10 mouse cellular contexts compared by ENCODE assay signal in genomic region chr5:129049372-129049771, GRCm38 (mm10). TPM values are rescaled to one million over a fixed set of nuclear protein-coding genes. Genes with fewer than 3 reads are reported as not detected.
A peak's percentile ranks its signal among the peaks of the same experiment; 100 is the strongest.
DNase-seq lines count a peak whose midpoint lies in the region; ATAC-seq lines count a peak whose summit lies in the region.
"Had no signal": no experiment of that assay in that cellular context is flagged by ENCODE, and none has a peak within 500 bp of the region (broad histone marks: within the 10 kb centered on the region; RNA-seq: fewer than 3 reads in every experiment).

No protein-coding gene starts in this region.

- ATAC-seq in midbrain, embryonic 15.5 days (replicated peaks) = no peak
- no peak for ATAC-seq in CD4-positive, CD25-positive, alpha-beta regulatory T cell, adult 4 months
- no peak for ATAC-seq in liver, embryonic 11.5 days (replicated peaks; ENCODE audit: low FRiP score)

- H3K4me3 ChIP-seq in embryonic facial prominence, embryonic 10.5 days = no peak overlapping the region
- H3K4me3 ChIP-seq in midbrain, embryonic 15.5 days = no peak overlapping the region
- H3K4me3 ChIP-seq in liver, embryonic 11.5 days (ENCODE audit: low read depth, low read length) = no peak overlapping the region
- H3K4me3 ChIP-seq: embryonic facial prominence, embryonic 12.5 days; heart, embryonic 15.5 days had no signal

- no peak overlapping the region for H3K4me2 ChIP-seq in midbrain, embryonic 15.5 days
- no peak overlapping the region for H3K4me2 ChIP-seq in liver, embryonic 11.5 days
- H3K4me2 ChIP-seq: embryonic facial prominence, embryonic 12.5 days; heart, embryonic 15.5 days had no signal

- no peaks in the 10 kb centered on the region for H3K27me3 ChIP-seq in embryonic facial prominence, embryonic 10.5 days (replicated peaks; ENCODE audit: low read depth, poor library complexity, severe bottlenecking)
- H3K27me3 ChIP-seq in midbrain, embryonic 15.5 days (replicated peaks) = no peaks in the 10 kb centered on the region
- no peaks in the 10 kb centered on the region for H3K27me3 ChIP-seq in liver, embryonic 11.5 days (replicated peaks; ENCODE audit: control insufficient read depth, insufficient read depth, low read length)
- H3K27me3 ChIP-seq: embryonic facial prominence, embryonic 12.5 days had no signal

- H3K27ac ChIP-seq in embryonic facial prominence, embryonic 10.5 days (replicated peaks) = no peak overlapping the region
- H3K27ac ChIP-seq in midbrain, embryonic 15.5 days = 0 out of 2 replicates have a peak overlapping the region, but pooled peaks have one; percentile 21
- H3K27ac ChIP-seq in liver, embryonic 11.5 days (ENCODE audit: low read depth, low read length) = no peak overlapping the region
- H3K27ac ChIP-seq: embryonic facial prominence, embryonic 12.5 days; heart, embryonic 15.5 days had no signal

- H3K9ac ChIP-seq in midbrain, embryonic 15.5 days = no peak overlapping the region
- no peak overlapping the region for H3K9ac ChIP-seq in liver, embryonic 11.5 days (ENCODE audit: low read depth, low read length)
- H3K9ac ChIP-seq: embryonic facial prominence, embryonic 12.5 days; heart, embryonic 15.5 days had no signal

- DNase-seq in brain, adult 2 months (ENCODE audit: low read depth, low spot score) = peak; percentile 85
- DNase-seq in embryonic facial prominence, embryonic 10.5 days (ENCODE audit: low spot score) = peak; percentile 52
- DNase-seq in layer of hippocampus, adult 11-12 months (ENCODE audit: low spot score) = peak; percentile 84
- DNase-seq in liver, embryonic 11.5 days (ENCODE audit: low spot score) = no peak
- no peak for DNase-seq in natural killer cell, adult 2 months (ENCODE audit: low spot score in 2 of 2)

- no peaks in the 10 kb centered on the region for H3K36me3 ChIP-seq in embryonic facial prominence, embryonic 10.5 days (replicated peaks)
- H3K36me3 ChIP-seq in midbrain, embryonic 15.5 days (replicated peaks) = no peaks in the 10 kb centered on the region
- H3K36me3 ChIP-seq in liver, embryonic 11.5 days (ENCODE audit: control insufficient read depth, insufficient read depth, low read length) = no peaks in the 10 kb centered on the region
- H3K36me3 ChIP-seq: embryonic facial prominence, embryonic 12.5 days; G1E; heart, embryonic 15.5 days had no signal

- H3K9me3 ChIP-seq in embryonic facial prominence, embryonic 10.5 days = no peaks in the 10 kb centered on the region
- H3K9me3 ChIP-seq in midbrain, embryonic 15.5 days = no peaks in the 10 kb centered on the region
- no peaks in the 10 kb centered on the region for H3K9me3 ChIP-seq in liver, embryonic 11.5 days (ENCODE audit: control insufficient read depth, low read length)
- H3K9me3 ChIP-seq: embryonic facial prominence, embryonic 12.5 days; G1E; heart, embryonic 15.5 days had no signal

- WGBS in embryonic facial prominence, embryonic 10.5 days = 79% methylated on average over 9 of the region's 9 CpGs
- WGBS in midbrain, embryonic 15.5 days = 45% methylated on average over 9 of the region's 9 CpGs
- 79% methylated on average over 9 of the region's 9 CpGs for WGBS in liver, embryonic 11.5 days

- peaks cover 17% of the 10 kb centered on the region for H3K4me1 ChIP-seq in embryonic facial prominence, embryonic 10.5 days
- peaks cover 42% of the 10 kb centered on the region for H3K4me1 ChIP-seq in midbrain, embryonic 15.5 days
- H3K4me1 ChIP-seq in liver, embryonic 11.5 days (replicated peaks; ENCODE audit: control insufficient read depth, insufficient read depth, low read length) = no peaks in the 10 kb centered on the region
- H3K4me1 ChIP-seq: embryonic facial prominence, embryonic 12.5 days had no signal

RNA-seq across cellular contexts. Expression of gene Ran, which starts 29.5 kb away (rescaled TPM):
- polyA plus RNA-seq in embryonic facial prominence, embryonic 10.5 days (2016; fragmentation: Nextera tagmentation; extraction: Ambion mirVana) = 958 and 1,014 TPM in 2 replicates
- 342 and 346 TPM in 2 replicates for polyA plus RNA-seq in midbrain, embryonic 15.5 days (2015; fragmentation: Nextera tagmentation; extraction: Ambion mirVana)
- polyA plus RNA-seq in CD4-positive, CD25-positive, alpha-beta regulatory T cell, adult 4 months (2017; shearing (Covaris generic)) = 100 to 1,000 TPM; 235 to 276 TPM
- 878 and 928 TPM in 2 replicates for polyA plus RNA-seq in liver, embryonic 11.5 days (2014; fragmentation: Nextera tagmentation; extraction: Ambion mirVana)

RNA-seq across cellular contexts. Expression of gene Stx2, which starts 41.0 kb away (rescaled TPM):
- 22.2 and 24.9 TPM in 2 replicates for polyA plus RNA-seq in embryonic facial prominence, embryonic 10.5 days (2016; fragmentation: Nextera tagmentation; extraction: Ambion mirVana)
- 15.4 and 15.6 TPM in 2 replicates for polyA plus RNA-seq in midbrain, embryonic 15.5 days (2015; fragmentation: Nextera tagmentation; extraction: Ambion mirVana)
- polyA plus RNA-seq in CD4-positive, CD25-positive, alpha-beta regulatory T cell, adult 4 months (2017; shearing (Covaris generic)) = 1 to 10 TPM; 2.0 to 2.4 TPM
- polyA plus RNA-seq in liver, embryonic 11.5 days (2014; fragmentation: Nextera tagmentation; extraction: Ambion mirVana) = 87.3 and 98.4 TPM in 2 replicates

RNA-seq across cellular contexts. Expression of gene Adgrd1, which starts 47.2 kb away (rescaled TPM):
- polyA plus RNA-seq in embryonic facial prominence, embryonic 10.5 days (2016; fragmentation: Nextera tagmentation; extraction: Ambion mirVana) = not detected in 2 replicates
- polyA plus RNA-seq in midbrain, embryonic 15.5 days (2015; fragmentation: Nextera tagmentation; extraction: Ambion mirVana) = 0.18 and 0.26 TPM in 2 replicates
- polyA plus RNA-seq in CD4-positive, CD25-positive, alpha-beta regulatory T cell, adult 4 months (2017; shearing (Covaris generic)) = 1 to 10 TPM; 1.0 to 1.2 TPM
- not detected in 2 replicates for polyA plus RNA-seq in liver, embryonic 11.5 days (2014; fragmentation: Nextera tagmentation; extraction: Ambion mirVana)
- polyA plus RNA-seq: G1E had no signal

Comparison
In these comparisons a context has a peak if more than half of its experiments do, and no peak if none do; other contexts are left out.
1. DNase-seq: peak in brain, adult 2 months (single experiment), embryonic facial prominence, embryonic 10.5 days (single experiment) and layer of hippocampus, adult 11-12 months (single experiment); none in liver, embryonic 11.5 days (single experiment) and natural killer cell, adult 2 months (0 of 2).